Mouse (Mus musculus) olfactory bulb, adult 2 months (tissue): Measurements from ENCODE around the gene Tmem239. TPM values are rescaled to one million over a fixed set of nuclear protein-coding genes. Genes with fewer than 3 reads are reported as not detected.
A peak's percentile ranks its signal among the peaks of the same experiment; 100 is the strongest.
"Not testable (repeated sequence)": the region's sequence is repeated elsewhere in the genome, so short reads cannot be mapped to it uniquely, and the experiment has no call there.

Source experiments
- H3K27ac ChIP-seq: fragments of 200-500 bp; 2 replicates; pipeline ENCODE4 v1.5.1; 2012; ENCODE audit warnings: low read depth, low read length; ENCODE audit not compliant: insufficient read depth
- H3K4me1 ChIP-seq: fragments of 200-500 bp; 2 replicates; pipeline ENCODE4 v1.6.1; 2012; ENCODE audit warnings: low read length; ENCODE audit not compliant: control insufficient read depth, insufficient read depth
- H3K4me3 ChIP-seq: fragments of 200-500 bp; 2 replicates; pipeline ENCODE4 v1.5.1; 2012; ENCODE audit warnings: mild to moderate bottlenecking, low read depth, low read length, moderate library complexity; ENCODE audit not compliant: insufficient read depth
- CTCF ChIP-seq: fragments of 200-500 bp; IDR thresholded peaks from 2 replicates; pipeline ENCODE4 v1.5.1; 2012; ENCODE audit warnings: low read depth, mild to moderate bottlenecking, low read length, moderate library complexity; ENCODE audit not compliant: insufficient read depth
- POLR2A ChIP-seq: fragments of 200-500 bp; IDR thresholded peaks from 2 replicates; pipeline ENCODE4 v1.6.1; 2012; ENCODE audit warnings: mild to moderate bottlenecking, low read depth, low read length, moderate library complexity; ENCODE audit not compliant: insufficient read depth
- WGBS: fragments of 180-500 bp; shearing (Covaris S2); methylation state at CpG from one replicate; pipeline ENCODE4 v1.1.7; 2018; 5-methylcytosine and 5-hydroxymethylcytosine counted together
- polyA plus RNA-seq: library from polyadenylated mRNA; stranded (reverse); fragments of >200 nt; gene quantifications from 2 replicates; pipeline ENCODE4 v1.2.4, GENCODE M21; 2012; ENCODE audit warnings: low replicate concordance; ENCODE audit not compliant: missing spikeins, insufficient read depth, insufficient read length

Tmem239 gene
- not detected in 2 replicates for polyA plus RNA-seq

DNA sequence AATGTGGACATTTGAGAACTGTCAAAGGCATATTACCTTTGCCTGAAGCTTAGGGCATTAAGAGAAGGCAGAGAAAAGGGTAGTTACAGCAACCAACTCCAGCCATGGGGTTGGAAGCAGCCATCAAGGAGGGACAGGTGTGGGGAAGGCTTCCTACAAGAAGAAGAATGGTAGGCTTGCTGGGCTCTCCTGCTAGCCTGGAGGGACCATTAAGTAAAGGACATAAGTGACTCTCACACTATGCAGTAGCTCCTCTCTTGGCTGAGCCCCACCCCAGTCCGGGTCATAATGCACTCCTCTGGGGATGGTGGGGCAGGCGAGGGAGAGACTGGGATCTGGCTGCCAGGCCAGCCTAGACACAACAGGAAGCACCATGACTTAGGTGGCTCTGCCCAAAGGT is at the start of gene Tmem239:
Tmem239 (plus strand) TSS at position 301 of the 400 bp plus-strand sequence.
- H3K4me1 ChIP-seq, result no peaks in the 10 kb centered on the region
- 98% methylated on average over 2 of the region's 2 CpGs for WGBS
- no peak within 1 kb of the TSS for H3K27ac ChIP-seq
- H3K4me3 ChIP-seq, result no peak within 1 kb of the TSS
- TF ChIP-seq CTCF (no peak), POLR2A (no peak)

GRCm38 (mm10) chr2:130357551-130357950 is 48.7 kb upstream of the Tmem239 start:
- Histone ChIP-seq H3K4me1 (no peaks in the 10 kb centered on the region), H3K4me3 (no peak overlapping the region), H3K27ac (no peak overlapping the region)
- 94% methylated on average over 5 of the region's 5 CpGs for WGBS
- TF ChIP-seq POLR2A (no peak), CTCF (no peak)

- Histone ChIP-seq H3K27ac (no peak overlapping the region), H3K4me3 (no peak overlapping the region), H3K4me1 (no peaks in the 10 kb centered on the region)
- 24% methylated on average over 5 of the region's 5 CpGs for WGBS
- TF ChIP-seq POLR2A (no peak), CTCF (no peak)
These were observed 47.4 kb upstream of the Tmem239 start for GRCm38 (mm10) chr2:130358852-130359251.

- no peak overlapping the region for H3K4me3 ChIP-seq
- peaks cover 3% of the 10 kb centered on the region; the same call in 1 of the 2 replicates for H3K4me1 ChIP-seq
- 12% methylated on average over 14 of the region's 14 CpGs for WGBS
- H3K27ac ChIP-seq, result no peak overlapping the region
- no peak for TF ChIP-seq POLR2A
- peak; percentile 79 for TF ChIP-seq CTCF
These were observed 43.7 kb upstream of the Tmem239 start for GRCm38 (mm10) chr2:130362511-130363026.

DNA sequence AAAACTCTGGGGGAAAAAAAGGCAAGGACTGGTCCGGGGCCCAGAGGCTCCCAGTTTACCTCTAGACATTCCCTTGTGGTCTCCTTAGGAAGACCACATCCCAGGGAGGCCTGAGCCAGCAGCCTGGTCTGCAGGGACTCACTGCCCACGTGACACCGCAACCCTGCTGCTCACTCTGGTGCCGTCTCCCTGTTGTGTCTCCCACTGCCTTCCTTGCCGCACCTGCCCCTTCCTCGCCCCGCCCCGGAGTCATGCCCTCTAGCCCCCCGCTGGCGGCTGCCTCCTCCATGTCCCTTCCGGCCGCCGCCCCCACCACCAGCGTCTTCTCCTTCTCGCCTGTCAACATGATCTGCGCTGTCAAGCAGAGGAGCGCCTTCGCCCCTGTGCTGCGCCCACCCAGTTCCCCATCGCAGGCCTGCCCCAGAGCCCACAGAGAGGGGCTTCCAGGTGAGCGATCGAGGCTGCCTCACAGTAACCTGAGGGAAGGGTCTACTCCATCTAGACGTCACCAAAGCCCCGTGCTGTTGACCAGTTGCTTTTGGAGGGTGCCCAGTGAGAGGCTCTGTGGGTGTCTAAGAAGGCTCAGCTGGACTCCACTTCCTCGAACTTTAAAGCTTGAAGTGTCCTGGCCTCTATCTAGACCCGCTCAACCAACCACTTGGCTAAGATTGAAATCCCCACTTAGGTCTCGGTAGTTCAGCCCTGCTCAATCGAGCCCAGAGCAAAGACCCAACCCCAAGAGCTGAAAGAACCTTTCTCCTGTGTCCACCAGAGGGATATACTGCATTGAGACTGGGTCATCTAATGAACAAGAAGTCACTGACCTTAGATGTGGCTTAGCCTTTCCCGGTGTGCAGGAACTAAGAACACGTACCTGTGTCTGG is 40.8 kb upstream of the Tmem239 start:
- Histone ChIP-seq H3K27ac (no peak overlapping the region), H3K4me1 (peaks cover 3% of the 10 kb centered on the region; the same call in 1 of the 2 replicates), H3K4me3 (peak overlapping the region; percentile 12; the same call in 1 of the 2 replicates)
- 23% methylated on average over 30 of the region's 30 CpGs for WGBS
- TF ChIP-seq POLR2A (no peak), CTCF (no peak)

DNA sequence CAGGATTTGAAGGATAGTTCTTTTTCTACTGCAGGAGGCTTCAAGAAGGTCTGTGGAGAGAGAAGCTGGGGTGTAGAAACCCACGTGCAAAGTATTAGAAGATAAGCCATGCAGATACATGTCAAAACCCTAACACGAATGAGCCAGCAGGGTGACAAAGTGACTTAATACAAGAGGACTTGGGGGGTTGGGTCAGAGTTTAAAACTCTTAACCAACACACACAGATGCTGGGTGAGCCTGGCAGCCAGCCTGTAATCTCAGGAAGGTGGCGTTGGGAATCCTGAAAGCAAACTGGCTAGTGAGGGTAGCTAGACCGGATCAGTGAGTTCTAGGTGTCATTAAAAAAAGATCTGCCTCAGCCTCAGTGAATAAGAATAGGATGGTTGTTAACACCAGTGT is 38.9 kb upstream of the Tmem239 start:
- TF ChIP-seq POLR2A (no peak), CTCF (no peak)
- Histone ChIP-seq H3K4me3 (no peak overlapping the region), H3K27ac (no peak overlapping the region), H3K4me1 (peaks cover 3% of the 10 kb centered on the region; the same call in 1 of the 2 replicates)
- WGBS, result 70% methylated on average over 4 of the region's 4 CpGs

GRCm38 (mm10) chr2:130373026-130373425 is 33.3 kb upstream of the Tmem239 start:
- not testable (repeated sequence) for H3K27ac ChIP-seq, H3K4me1 ChIP-seq, H3K4me3 ChIP-seq
- WGBS, result 30% methylated on average over 1 of the region's 1 CpGs

DNA sequence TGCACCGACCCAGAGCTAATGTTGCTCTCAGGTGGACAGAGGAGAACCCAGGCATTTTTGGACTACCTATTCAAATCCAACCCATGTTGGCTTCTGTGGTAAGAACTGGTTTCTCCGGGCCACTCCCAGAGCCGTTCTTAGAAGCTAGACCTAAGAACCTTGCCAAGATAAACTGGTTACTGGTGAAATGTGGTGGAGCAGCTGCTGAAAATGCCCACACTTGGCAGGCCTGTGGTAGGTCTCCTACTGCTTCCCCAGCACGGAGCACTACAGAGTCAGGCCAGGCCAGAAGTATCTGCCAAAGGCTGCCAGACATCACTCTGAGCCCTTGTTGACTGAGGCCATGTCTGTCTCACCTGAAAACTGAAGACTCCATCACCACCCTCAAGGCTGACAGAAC is 31.3 kb upstream of the Tmem239 start:
- TF ChIP-seq CTCF, result no peak
- TF ChIP-seq POLR2A, result no peak

DNA sequence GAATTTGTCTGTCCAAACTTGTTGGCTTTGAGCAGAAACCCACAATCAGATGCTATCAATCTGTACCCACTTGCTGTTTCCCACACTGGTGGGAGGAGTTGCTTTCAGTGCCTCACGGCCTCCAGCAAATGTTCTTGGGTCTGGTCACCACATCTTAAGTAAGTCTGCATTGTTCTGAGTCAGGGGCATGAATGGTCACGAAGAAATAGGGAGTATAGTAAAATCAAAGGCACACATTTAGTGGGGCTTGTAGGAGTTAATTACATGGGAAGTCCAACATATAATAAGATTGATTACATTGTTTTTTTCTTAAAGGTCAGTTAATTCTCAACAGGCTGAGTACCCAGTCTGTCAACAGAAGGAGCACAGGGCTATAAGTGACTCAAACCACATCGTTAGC is 23.1 kb upstream of the Tmem239 start:
- WGBS, result 42% methylated on average over 3 of the region's 3 CpGs
- no peak for TF ChIP-seq POLR2A
- TF ChIP-seq CTCF, result no peak
- Histone ChIP-seq H3K4me1 (no peaks in the 10 kb centered on the region), H3K27ac (no peak overlapping the region), H3K4me3 (no peak overlapping the region)

More for the DNA sequence above, 31.3 kb upstream of the Tmem239 start:
- no peak overlapping the region for H3K4me3 ChIP-seq
- no peak overlapping the region for H3K27ac ChIP-seq
- no peaks in the 10 kb centered on the region for H3K4me1 ChIP-seq
- WGBS, result 77% methylated on average over 4 of the region's 4 CpGs
